Mouse (Mus musculus) gastrocnemius, postnatal 25 days (tissue): ENCODE results near the gene Rai1. TPM values are rescaled to one million over a fixed set of nuclear protein-coding genes. Genes with fewer than 3 reads are reported as not detected.

Experiments
- DNase-seq: peaks from one replicate; pipeline ENCODE4 v3.0.0; 2022
- long read RNA-seq, 2 experiments: library from polyadenylated mRNA; stranded (forward); transcript quantifications; one replicate each; pipeline ENCODE4 v2.0.0; 2021
- total RNA-seq, 2 experiments: library from RNA; stranded (reverse); gene quantifications; 1 replicate in 1 of 2; 2 replicates in 1 of 2; pipeline ENCODE4 v1.2.3; 2021

Rai1 gene
- total RNA-seq, result 10 to 100 TPM; 17.3 to 21.6 TPM
- long read RNA-seq, experiment 1, partial matches to known transcripts, result 5 of 11 reads
- long read RNA-seq, experiment 1, other reads (novel, unspliced or antisense), result 2 of 11 reads
- long read RNA-seq, experiment 2, transcript Rai1-205 (5 exons, 1,823 nt), result major isoform, 7 of 21 reads
- long read RNA-seq, experiment 2, partial matches to known transcripts, result 7 of 21 reads
- long read RNA-seq, experiment 2, other reads (novel, unspliced or antisense), result 7 of 21 reads

GRCm38 (mm10) chr11:60104810-60105592 lies at the start of gene Rai1:
Gene Rai1, plus strand, starts transcription at chr11:60105013.
- DNase-seq, result peak; percentile 90

GRCm38 (mm10) chr11:60056520-60056919 lies 48.3 kb upstream of the Rai1 start:
- DNase-seq, result no peak

GRCm38 (mm10) chr11:60057987-60058386 lies 46.8 kb upstream of the Rai1 start:
- DNase-seq, result no peak

GRCm38 (mm10) chr11:60058441-60058840 lies 46.4 kb upstream of the Rai1 start:
- no peak for DNase-seq

- DNase-seq, result no peak
Observed at GRCm38 (mm10) chr11:60060026-60060425, 44.8 kb upstream of the Rai1 start.

GRCm38 (mm10) chr11:60061504-60062006 lies 43.3 kb upstream of the Rai1 start:
- DNase-seq, result no peak

- DNase-seq, result no peak
Observed at GRCm38 (mm10) chr11:60065267-60065666, 39.5 kb upstream of the Rai1 start.

- DNase-seq, result no peak
Observed at GRCm38 (mm10) chr11:60067646-60068045, 37.2 kb upstream of the Rai1 start.

- DNase-seq, result no peak
Observed at GRCm38 (mm10) chr11:60068631-60069030, 36.2 kb upstream of the Rai1 start.

- DNase-seq, result no peak
Observed at GRCm38 (mm10) chr11:60070599-60070998, 34.2 kb upstream of the Rai1 start.

GRCm38 (mm10) chr11:60071221-60071620 lies 33.6 kb upstream of the Rai1 start:
- no peak for DNase-seq

- no peak for DNase-seq
Observed at GRCm38 (mm10) chr11:60073121-60073520, 31.7 kb upstream of the Rai1 start.

- DNase-seq, result peak; percentile 54
Observed at GRCm38 (mm10) chr11:60073936-60074502, 30.8 kb upstream of the Rai1 start.

- no peak for DNase-seq
Observed at GRCm38 (mm10) chr11:60076183-60076582, 28.6 kb upstream of the Rai1 start.

GRCm38 (mm10) chr11:60076790-60077189 lies 28.0 kb upstream of the Rai1 start:
- DNase-seq, result no peak

- DNase-seq, result no peak
Observed at GRCm38 (mm10) chr11:60084589-60084988, 20.2 kb upstream of the Rai1 start.

GRCm38 (mm10) chr11:60086676-60087075 lies 18.1 kb upstream of the Rai1 start:
- DNase-seq, result peak; percentile 71

- no peak for DNase-seq
Observed at GRCm38 (mm10) chr11:60088947-60089346, 15.9 kb upstream of the Rai1 start.

- no peak for DNase-seq
Observed at GRCm38 (mm10) chr11:60090696-60091421, 14.0 kb upstream of the Rai1 start.

- no peak for DNase-seq
Observed at GRCm38 (mm10) chr11:60091422-60091761, 13.4 kb upstream of the Rai1 start.

- no peak for DNase-seq
Observed at GRCm38 (mm10) chr11:60093227-60093626, 11.6 kb upstream of the Rai1 start.

GRCm38 (mm10) chr11:60093984-60094587 lies 10.7 kb upstream of the Rai1 start:
- DNase-seq, result no peak
